Mouse (Mus musculus): ENCODE measurements around the gene Tnfrsf1b. TPM values are rescaled to one million over a fixed set of nuclear protein-coding genes. Genes with fewer than 3 reads are reported as not detected.

Tnfrsf1b gene
- 3.4 and 3.7 TPM in 2 replicates for polyA plus RNA-seq (2015; fragmentation: Nextera tagmentation; extraction: Ambion mirVana)

DNA sequence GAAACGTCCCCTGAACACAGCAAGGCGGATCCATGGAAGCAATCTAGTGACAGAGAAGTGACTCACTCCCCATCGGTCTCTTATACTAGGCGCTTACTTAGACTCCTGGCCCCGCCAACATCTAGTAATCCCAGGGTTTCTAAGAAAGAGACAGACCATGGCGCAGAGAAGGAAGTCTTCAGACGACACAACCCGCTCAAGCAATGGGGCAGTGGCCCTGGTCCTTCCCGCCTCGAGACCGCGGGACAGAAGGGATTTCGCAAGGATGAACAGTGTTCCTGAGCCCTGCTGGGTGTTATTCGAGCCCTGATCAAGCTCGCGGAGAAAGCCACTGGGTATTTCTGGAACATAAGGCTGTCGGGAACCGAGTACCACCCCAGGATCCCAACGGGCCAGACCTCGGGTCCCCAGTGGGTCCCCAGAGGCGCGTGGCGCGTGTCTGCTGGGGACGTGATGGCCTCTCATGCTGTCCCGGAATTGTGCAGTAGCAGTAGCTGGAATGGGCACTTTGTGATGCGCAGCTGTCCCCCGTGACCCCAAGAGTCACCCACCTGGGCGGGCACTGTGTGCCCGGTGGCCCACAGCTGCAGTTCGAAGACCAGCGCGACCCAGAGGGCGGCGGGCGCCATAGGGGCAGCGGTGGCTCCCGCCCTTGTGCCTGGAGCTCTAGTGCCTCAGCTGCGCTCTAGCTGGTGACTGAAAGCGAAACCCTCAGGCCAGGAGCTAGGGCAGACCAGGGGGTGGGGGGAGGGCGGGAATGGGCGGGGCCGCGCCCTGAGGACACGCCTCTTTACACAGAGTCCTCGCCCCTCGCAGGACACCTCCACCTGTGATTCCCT is at the start of gene Tnfrsf1b:
Gene Tnfrsf1b (minus strand): TSS at position 698 of the 839 bp plus-strand sequence.
- Histone ChIP-seq H3K9me3 (ENCODE audit: low read length) (no peaks in the 10 kb centered on the region), H3K27ac (ENCODE audit: low read length) (no peak within 1 kb of the TSS), H3K36me3 (ENCODE audit: insufficient read depth, low read length) (no peaks in the 10 kb centered on the region), H3K27me3 (ENCODE audit: insufficient read depth, low read length) (peaks cover 33% of the 10 kb centered on the region), H3K4me2 (replicated peaks; ENCODE audit: low read depth, low read length) (peak within 1 kb of the TSS; percentile 94), H3K4me1 (ENCODE audit: insufficient read depth, low read length) (peaks cover 11% of the 10 kb centered on the region; the same call in 1 of the 2 replicates), H3K4me3 (ENCODE audit: low read length) (peak within 1 kb of the TSS; percentile 58), H3K9ac (replicated peaks; ENCODE audit: low read length) (peak within 1 kb of the TSS; percentile 60)
- peak; percentile 90 for ATAC-seq (ENCODE audit: low FRiP score, low TSS enrichment)
- WGBS: 1% methylated on average over 45 of the region's 47 CpGs

DNA sequence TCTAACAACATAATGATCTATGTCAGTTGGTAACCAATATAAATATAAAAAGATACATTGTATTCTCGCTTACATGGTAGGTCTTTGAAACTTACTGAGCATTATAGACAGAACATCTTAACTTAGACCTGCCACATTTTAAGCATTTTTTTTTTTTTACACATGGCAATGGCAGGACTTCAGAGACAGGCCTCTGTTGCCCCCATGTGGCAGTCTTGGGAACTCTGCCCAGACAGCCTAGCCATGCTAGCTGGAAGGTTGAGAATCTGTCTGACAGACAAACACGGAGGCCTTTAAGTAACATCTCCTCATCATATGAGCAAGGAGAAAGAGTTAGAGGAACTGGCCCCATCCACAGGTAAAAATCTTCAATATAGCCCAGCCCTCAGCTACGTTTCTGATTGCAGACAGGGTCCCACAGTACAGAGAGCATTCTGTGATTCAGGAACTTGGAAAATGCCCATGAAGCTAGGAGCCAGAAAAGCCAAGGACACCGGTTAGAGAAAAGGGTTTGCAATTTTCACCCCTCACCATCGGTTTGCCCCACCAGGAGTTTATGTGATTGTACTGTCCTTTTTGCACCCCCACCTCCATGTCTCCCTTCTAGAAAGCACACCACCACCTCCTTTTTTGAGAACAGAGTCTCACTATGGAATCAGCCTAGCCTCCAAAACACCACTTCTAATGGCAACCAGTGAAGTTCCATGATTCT is 49.1 kb upstream of the Tnfrsf1b start:
- no peak overlapping the region for H3K27ac ChIP-seq (ENCODE audit: low read length)
- no peak for ATAC-seq (ENCODE audit: low FRiP score, low TSS enrichment)

DNA sequence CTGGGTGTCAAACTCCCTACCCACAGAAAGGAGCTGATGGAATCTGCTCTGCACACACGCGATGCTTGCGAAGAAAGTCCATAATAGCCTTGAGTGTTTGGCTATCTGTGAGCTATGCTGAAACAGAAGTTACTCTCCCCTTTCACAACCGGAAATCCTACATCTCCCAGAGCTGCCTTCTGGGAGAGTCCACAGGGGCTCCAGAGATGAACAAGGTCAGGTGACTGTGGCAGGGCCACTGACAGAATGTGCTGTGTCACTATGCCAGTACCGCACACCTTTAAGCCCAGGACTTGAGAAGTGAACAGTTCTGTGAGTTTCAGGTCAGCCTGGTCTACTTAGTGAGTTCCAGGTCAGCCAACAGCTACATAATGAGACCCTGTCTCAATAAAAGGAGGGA is 47.9 kb upstream of the Tnfrsf1b start:
- H3K36me3 ChIP-seq (ENCODE audit: insufficient read depth, low read length): no peaks in the 10 kb centered on the region
- 0 out of 2 replicates have a peak overlapping the region, but pooled peaks have one; percentile 35 for H3K9ac ChIP-seq (replicated peaks; ENCODE audit: low read length)
- 85% methylated on average over 5 of the region's 5 CpGs for WGBS
- H3K4me2 ChIP-seq (replicated peaks; ENCODE audit: low read depth, low read length): no peak overlapping the region
- H3K4me1 ChIP-seq (ENCODE audit: insufficient read depth, low read length): no peaks in the 10 kb centered on the region
- H3K27me3 ChIP-seq (ENCODE audit: insufficient read depth, low read length): no peaks in the 10 kb centered on the region
- no peak overlapping the region for H3K4me3 ChIP-seq (ENCODE audit: low read length)
- no peaks in the 10 kb centered on the region for H3K9me3 ChIP-seq (ENCODE audit: low read length)
- ATAC-seq (ENCODE audit: low FRiP score, low TSS enrichment): no peak
- no peak overlapping the region for H3K27ac ChIP-seq (ENCODE audit: low read length)

More for the DNA sequence above, 49.1 kb upstream of the Tnfrsf1b start:
- no peaks in the 10 kb centered on the region for H3K9me3 ChIP-seq (ENCODE audit: low read length)
- H3K4me1 ChIP-seq (ENCODE audit: insufficient read depth, low read length): 0 out of 2 replicates have a peak, but pooled peaks cover 3% of the 10 kb centered on the region
- H3K9ac ChIP-seq (replicated peaks; ENCODE audit: low read length): no peak overlapping the region
- H3K36me3 ChIP-seq (ENCODE audit: insufficient read depth, low read length): no peaks in the 10 kb centered on the region
- H3K27me3 ChIP-seq (ENCODE audit: insufficient read depth, low read length): no peaks in the 10 kb centered on the region
- H3K4me3 ChIP-seq (ENCODE audit: low read length): no peak overlapping the region
- H3K4me2 ChIP-seq (replicated peaks; ENCODE audit: low read depth, low read length): no peak overlapping the region
- WGBS: 53% methylated on average over 5 of the region's 5 CpGs

DNA sequence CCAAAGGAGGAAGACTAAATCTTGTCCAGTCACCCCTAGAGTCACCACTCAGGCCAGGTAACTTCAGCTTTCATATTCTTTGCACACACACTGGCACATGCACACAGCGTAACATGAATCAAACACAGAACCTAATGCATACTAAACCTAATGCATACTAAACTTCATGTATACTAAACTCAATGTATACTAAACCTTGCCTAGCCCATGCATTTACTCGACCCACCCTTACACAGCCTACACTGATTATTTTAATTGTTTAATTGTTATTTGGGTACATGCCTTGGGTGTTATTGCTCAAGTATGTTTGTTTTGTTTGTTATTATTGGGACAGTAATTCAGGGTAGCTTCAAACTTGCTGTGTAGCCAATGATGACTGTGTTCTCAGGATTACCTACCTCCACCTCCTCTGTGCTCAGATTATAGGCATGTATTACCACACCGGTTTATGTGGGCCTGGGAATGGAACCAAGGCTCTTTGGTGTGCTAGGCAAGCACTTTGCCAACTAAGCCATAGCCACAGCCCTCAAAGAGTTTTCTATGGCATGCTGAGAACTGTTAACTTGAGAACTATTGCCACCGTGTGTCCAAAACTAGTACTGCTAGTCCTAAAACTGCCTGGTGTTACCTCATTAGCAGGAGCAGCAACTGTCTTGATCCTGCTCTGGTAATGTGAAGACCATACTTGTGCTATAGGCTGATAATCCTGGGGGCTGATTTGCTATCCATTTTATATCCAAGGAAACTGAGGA is 39.9 kb upstream of the Tnfrsf1b start:
- 46% methylated on average over 4 of the region's 4 CpGs for WGBS
- no peak overlapping the region for H3K27ac ChIP-seq (ENCODE audit: low read length)
- no peak overlapping the region for H3K9ac ChIP-seq (replicated peaks; ENCODE audit: low read length)
- no peaks in the 10 kb centered on the region for H3K36me3 ChIP-seq (ENCODE audit: insufficient read depth, low read length)
- H3K9me3 ChIP-seq (ENCODE audit: low read length): no peaks in the 10 kb centered on the region
- peak; percentile 59; the same call in 1 of the 2 replicates for ATAC-seq (ENCODE audit: low FRiP score, low TSS enrichment)
- no peaks in the 10 kb centered on the region for H3K4me1 ChIP-seq (ENCODE audit: insufficient read depth, low read length)
- no peak overlapping the region for H3K4me2 ChIP-seq (replicated peaks; ENCODE audit: low read depth, low read length)
- no peaks in the 10 kb centered on the region for H3K27me3 ChIP-seq (ENCODE audit: insufficient read depth, low read length)
- H3K4me3 ChIP-seq (ENCODE audit: low read length): no peak overlapping the region

GRCm38 (mm10) chr4:145284675-145285074 is 38.0 kb upstream of the Tnfrsf1b start:
- WGBS: 90% methylated on average over 4 of the region's 4 CpGs
- Histone ChIP-seq H3K4me3 (ENCODE audit: low read length) (no peak overlapping the region), H3K4me2 (replicated peaks; ENCODE audit: low read depth, low read length) (no peak overlapping the region), H3K4me1 (ENCODE audit: insufficient read depth, low read length) (no peaks in the 10 kb centered on the region), H3K36me3 (ENCODE audit: insufficient read depth, low read length) (no peaks in the 10 kb centered on the region), H3K9me3 (ENCODE audit: low read length) (0 out of 2 replicates have a peak, but pooled peaks cover 2% of the 10 kb centered on the region), H3K9ac (replicated peaks; ENCODE audit: low read length) (no peak overlapping the region), H3K27ac (ENCODE audit: low read length) (no peak overlapping the region), H3K27me3 (ENCODE audit: insufficient read depth, low read length) (no peaks in the 10 kb centered on the region)
- ATAC-seq (ENCODE audit: low FRiP score, low TSS enrichment): no peak

DNA sequence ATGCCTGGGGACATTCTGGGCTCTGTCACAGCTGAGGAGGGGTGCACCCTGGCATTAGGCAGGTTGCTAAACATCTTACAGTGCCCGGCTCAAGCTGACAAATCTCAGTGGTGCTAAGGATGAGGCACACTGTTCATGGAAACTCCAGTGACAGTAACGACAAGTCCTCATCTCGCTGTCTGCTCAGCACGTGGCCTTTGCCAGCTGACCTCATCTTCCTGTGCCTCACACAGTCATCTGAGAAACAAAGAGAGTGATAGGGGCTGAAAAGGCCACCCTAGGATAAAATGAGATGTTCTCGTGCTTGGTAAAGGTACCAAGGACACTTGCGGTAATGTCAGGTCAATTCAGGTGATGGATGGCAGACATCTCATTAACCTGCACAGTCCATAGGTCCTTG is 36.8 kb upstream of the Tnfrsf1b start:
- Histone ChIP-seq H3K27ac (ENCODE audit: low read length) (no peak overlapping the region), H3K27me3 (ENCODE audit: insufficient read depth, low read length) (no peaks in the 10 kb centered on the region), H3K9me3 (ENCODE audit: low read length) (0 out of 2 replicates have a peak, but pooled peaks cover 5% of the 10 kb centered on the region), H3K4me1 (ENCODE audit: insufficient read depth, low read length) (no peaks in the 10 kb centered on the region), H3K4me3 (ENCODE audit: low read length) (no peak overlapping the region), H3K36me3 (ENCODE audit: insufficient read depth, low read length) (no peaks in the 10 kb centered on the region), H3K4me2 (replicated peaks; ENCODE audit: low read depth, low read length) (no peak overlapping the region), H3K9ac (replicated peaks; ENCODE audit: low read length) (no peak overlapping the region)
- ATAC-seq (ENCODE audit: low FRiP score, low TSS enrichment): no peak
- WGBS: 55% methylated on average over 6 of the region's 6 CpGs

GRCm38 (mm10) chr4:145280966-145281365 is 34.3 kb upstream of the Tnfrsf1b start:
- Histone ChIP-seq H3K9ac (replicated peaks; ENCODE audit: low read length) (no peak overlapping the region), H3K4me3 (ENCODE audit: low read length) (no peak overlapping the region)
- ATAC-seq (ENCODE audit: low FRiP score, low TSS enrichment): no peak

GRCm38 (mm10) chr4:145278724-145279370 is 32.2 kb upstream of the Tnfrsf1b start:
- Histone ChIP-seq H3K27me3 (ENCODE audit: insufficient read depth, low read length) (no peaks in the 10 kb centered on the region), H3K4me3 (ENCODE audit: low read length) (no peak overlapping the region), H3K9ac (replicated peaks; ENCODE audit: low read length) (no peak overlapping the region), H3K36me3 (ENCODE audit: insufficient read depth, low read length) (no peaks in the 10 kb centered on the region), H3K27ac (ENCODE audit: low read length) (no peak overlapping the region), H3K4me2 (replicated peaks; ENCODE audit: low read depth, low read length) (no peak overlapping the region), H3K4me1 (ENCODE audit: insufficient read depth, low read length) (no peaks in the 10 kb centered on the region), H3K9me3 (ENCODE audit: low read length) (0 out of 2 replicates have a peak, but pooled peaks cover 5% of the 10 kb centered on the region)
- ATAC-seq (ENCODE audit: low FRiP score, low TSS enrichment): no peak
- WGBS: 72% methylated on average over 3 of the region's 3 CpGs

More at GRCm38 (mm10) chr4:145280966-145281365, 34.3 kb upstream of the Tnfrsf1b start:
- Histone ChIP-seq H3K27me3 (ENCODE audit: insufficient read depth, low read length) (no peaks in the 10 kb centered on the region), H3K4me2 (replicated peaks; ENCODE audit: low read depth, low read length) (no peak overlapping the region), H3K27ac (ENCODE audit: low read length) (no peak overlapping the region), H3K4me1 (ENCODE audit: insufficient read depth, low read length) (no peaks in the 10 kb centered on the region), H3K9me3 (ENCODE audit: low read length) (0 out of 2 replicates have a peak, but pooled peaks cover 5% of the 10 kb centered on the region), H3K36me3 (ENCODE audit: insufficient read depth, low read length) (no peaks in the 10 kb centered on the region)
- WGBS: 56% methylated on average over 6 of the region's 6 CpGs

- Histone ChIP-seq H3K4me3 (ENCODE audit: low read length) (no peak overlapping the region), H3K36me3 (ENCODE audit: insufficient read depth, low read length) (no peaks in the 10 kb centered on the region), H3K9me3 (ENCODE audit: low read length) (0 out of 2 replicates have a peak, but pooled peaks cover 5% of the 10 kb centered on the region), H3K27ac (ENCODE audit: low read length) (no peak overlapping the region), H3K4me2 (replicated peaks; ENCODE audit: low read depth, low read length) (no peak overlapping the region), H3K27me3 (ENCODE audit: insufficient read depth, low read length) (no peaks in the 10 kb centered on the region), H3K4me1 (ENCODE audit: insufficient read depth, low read length) (no peaks in the 10 kb centered on the region), H3K9ac (replicated peaks; ENCODE audit: low read length) (no peak overlapping the region)
- WGBS: 89% methylated on average over 2 of the region's 2 CpGs
- ATAC-seq (ENCODE audit: low FRiP score, low TSS enrichment): no peak
Observed at GRCm38 (mm10) chr4:145278231-145278630, 31.6 kb upstream of the Tnfrsf1b start.
